Mouse (Mus musculus): ENCODE data around the gene Zfp385a.
A peak's percentile ranks its signal among the peaks of the same experiment; 100 is the strongest.

Zfp385a gene

DNA sequence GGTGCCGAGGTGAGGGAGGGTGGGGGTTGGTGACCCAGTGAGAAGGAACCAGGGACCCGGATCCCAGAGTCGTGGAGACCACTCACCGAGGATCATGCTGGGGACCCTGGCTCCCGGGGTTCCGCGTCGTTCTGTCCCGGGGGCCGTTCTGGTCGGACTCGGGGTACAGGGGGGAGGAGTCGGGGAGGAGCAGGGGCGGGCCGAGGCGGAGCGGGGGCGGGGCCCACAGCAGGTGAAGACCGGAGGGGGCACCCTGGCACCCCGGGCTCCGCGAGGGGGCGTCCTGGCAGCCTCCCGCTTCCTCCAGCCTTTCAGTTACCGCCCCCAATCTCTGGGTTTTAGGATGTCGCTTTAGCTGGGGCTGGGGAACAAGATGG lies at the start of gene Zfp385a:
Gene Zfp385a (minus strand): TSS at position 133 of the 377 bp plus-strand sequence.
- peak; percentile 60 to 83 for DNase-seq (ENCODE audit: low spot score in 2 of 2)

DNA sequence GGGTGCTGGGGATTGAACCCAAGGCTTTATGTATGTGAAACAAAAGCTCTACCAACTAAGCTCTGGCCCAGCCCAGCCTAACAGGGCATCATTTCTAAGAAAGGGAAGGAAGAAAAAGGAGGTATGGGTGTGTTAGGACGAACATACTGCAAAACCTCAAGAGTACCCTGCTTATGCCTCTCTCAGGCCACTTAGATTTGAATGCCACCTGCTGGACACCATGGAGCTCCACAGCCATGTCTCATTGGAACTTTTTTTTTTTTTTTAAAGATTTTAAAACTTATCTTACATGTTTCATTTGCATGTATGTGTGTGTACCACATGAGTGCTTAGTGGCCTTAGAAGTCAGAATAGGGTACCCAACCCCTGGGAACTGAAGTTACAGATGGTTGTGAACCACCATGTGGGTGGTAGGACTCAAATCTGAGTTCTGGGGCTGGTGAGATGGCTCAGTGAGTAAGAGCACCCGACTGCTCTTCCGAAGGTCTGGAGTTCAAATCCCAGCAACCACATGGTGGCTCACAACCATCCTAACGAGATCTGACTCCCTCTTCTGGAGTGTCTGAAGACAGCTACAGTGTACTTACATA lies 48.8 kb upstream of the Zfp385a start:
- no peak for DNase-seq (ENCODE audit: low spot score in 2 of 2)

DNA sequence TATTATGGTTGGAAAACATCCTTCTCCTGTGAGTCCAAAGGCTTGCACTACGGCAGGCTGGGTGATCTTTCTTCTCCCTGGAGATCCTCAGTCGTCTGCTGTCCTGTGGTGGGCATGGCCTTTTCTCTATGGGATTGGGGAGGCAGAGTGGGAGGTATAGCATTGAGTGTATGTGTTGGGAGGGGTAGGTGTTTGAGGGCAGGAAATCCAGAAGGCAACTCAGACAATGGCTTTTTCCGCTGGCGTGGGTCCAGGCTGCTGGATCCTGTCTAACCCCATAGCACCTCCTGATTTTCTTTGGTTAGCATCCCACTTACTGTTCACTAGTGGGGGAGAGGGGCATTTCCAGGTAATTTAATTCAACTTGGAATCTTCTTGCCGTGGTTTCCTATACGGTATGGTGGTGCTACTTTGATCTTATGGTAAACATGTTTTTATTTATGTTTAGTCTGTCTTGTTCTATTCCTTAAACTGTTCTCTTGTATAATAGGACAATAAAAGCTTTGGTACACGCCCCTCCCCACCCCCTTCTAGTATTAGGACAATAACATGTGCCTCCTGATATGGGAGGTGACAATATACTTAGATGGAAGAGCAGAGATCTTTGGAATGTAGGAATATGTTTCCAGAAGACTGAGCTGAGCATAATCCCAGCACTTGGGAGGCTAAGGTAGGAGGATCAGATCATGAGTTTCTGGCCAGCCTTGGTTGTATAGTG lies 44.0 kb upstream of the Zfp385a start:
- no peak for DNase-seq (ENCODE audit: low spot score in 2 of 2)

DNA sequence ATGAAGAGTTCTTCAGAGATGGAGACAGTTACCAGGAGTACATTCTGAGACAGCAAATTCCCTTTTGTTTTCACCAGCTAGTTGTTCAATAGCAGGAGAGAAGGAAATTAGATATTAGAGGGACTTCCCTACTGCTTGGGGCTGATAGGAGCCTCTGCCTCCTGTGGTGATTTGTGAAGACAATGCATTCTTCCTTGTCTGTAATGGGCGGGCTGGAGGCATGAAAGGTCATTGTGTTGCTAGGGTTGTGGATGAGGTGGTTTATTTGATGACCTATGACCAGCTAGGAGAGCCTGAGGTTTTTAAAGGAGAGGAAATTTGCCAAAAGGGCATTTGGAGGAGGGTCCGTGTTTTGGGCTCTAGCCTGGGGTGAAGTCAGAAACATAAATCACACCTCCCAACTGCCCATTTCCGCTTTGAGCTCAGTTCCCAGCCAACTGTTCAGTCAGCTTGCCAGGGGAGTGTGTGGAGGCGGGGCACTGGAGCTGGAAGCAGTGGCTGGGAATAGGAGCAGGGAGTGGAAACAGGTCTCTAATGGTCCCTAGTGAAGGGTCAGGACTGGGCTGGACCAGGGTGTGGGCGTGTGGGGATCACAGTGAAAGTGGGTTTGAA lies 43.0 kb upstream of the Zfp385a start:
- DNase-seq (ENCODE audit: low spot score in 2 of 2), result no peak

DNA sequence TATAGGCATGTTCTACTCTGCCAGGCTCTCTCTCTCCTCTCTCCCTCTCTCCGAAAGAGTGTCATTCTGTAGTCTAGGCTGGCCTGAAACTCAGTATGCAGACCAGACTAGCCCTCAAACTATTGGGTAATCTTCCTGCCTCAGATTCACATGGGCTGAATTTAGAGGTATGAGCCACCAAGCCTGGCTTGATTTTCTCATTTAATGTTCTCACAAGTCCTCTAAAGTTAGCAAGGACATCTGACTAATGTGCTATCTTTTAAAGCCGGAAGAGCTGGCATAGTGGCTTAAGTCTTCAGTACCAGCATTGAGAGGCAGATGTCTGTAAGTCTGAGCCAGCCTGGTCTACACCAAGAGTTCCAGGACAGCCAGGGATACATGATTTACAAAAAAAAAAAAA lies 42.2 kb upstream of the Zfp385a start:
- DNase-seq (ENCODE audit: low spot score in 2 of 2), result no peak

DNA sequence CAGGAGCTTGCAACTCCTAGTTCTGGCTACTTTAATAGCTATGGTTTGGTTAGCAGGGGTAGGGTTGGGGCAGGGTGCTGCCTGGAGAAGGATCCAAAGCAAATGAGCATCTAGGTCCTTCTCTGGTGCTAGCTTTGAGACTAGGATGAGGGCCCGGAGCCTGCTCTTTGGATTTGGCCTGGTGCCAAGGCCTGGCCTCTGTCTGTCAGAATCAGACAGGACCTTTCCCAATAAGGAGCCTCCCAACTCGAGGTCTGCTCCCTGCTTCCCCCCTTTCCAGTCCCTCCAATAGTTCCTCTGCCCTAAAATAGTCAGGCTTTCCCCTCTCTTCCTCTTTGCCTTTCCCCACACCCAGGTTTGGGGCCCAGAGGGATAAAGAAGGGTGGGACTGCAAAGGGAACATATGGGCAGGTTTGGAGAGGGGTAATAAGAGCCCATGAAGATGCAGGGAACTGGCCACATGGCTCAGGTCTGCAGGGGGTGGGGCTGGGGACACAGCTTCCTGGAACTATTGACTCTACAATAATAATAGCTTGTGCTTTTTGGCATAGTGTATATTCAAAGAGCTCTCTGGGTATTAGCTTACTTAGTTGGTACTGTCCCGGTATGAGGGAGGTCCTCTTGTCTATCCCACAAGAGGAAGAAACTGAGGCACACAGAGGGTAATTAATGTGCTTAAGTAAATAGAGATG lies 38.9 kb upstream of the Zfp385a start:
- DNase-seq (ENCODE audit: low spot score in 2 of 2), result no peak

DNA sequence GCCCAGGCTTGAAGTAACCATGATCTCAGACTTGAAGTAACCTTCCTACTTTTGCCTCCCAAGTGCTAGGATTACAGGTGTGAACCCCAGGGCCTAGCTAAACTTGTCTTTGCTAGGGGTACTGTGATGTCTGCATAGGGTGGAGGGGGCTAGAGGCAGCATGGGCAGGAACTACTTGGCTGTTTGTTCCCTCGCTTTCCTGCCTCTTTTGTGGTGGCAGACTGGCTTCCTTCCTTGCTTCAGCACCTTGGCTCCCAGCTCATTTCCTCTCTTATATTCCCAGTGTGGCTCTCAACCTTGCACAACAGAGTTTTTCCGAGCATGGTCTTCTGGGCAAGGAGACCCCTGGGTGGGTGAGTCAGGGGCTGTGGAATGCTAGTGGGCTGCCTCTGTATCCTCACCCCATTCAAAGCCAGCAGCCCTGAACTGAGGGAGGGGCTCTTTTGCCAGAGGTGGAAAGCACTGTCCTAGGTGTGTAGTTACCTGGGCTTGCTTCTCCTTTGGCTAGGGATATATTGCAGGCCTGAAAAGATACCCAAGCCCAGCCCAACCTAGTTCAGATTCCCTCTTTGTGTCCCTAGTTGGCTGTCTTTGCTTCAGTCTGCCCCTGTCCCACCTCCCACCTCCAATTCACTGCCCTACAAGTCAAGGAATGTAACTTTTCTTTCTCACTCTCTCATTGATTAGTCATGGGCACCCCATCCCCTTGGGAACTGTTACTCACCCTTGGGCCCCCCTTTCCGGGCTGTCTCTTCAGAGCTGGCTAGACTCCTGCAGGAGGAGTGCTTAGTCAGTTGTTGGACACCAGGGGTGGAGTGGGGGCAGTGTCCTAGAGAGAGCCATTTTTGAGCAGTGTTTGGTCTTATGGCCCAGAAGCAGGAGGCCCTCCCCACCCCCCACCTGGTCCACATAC lies 38.1 kb upstream of the Zfp385a start:
- no peak for DNase-seq (ENCODE audit: low spot score in 2 of 2)

DNA sequence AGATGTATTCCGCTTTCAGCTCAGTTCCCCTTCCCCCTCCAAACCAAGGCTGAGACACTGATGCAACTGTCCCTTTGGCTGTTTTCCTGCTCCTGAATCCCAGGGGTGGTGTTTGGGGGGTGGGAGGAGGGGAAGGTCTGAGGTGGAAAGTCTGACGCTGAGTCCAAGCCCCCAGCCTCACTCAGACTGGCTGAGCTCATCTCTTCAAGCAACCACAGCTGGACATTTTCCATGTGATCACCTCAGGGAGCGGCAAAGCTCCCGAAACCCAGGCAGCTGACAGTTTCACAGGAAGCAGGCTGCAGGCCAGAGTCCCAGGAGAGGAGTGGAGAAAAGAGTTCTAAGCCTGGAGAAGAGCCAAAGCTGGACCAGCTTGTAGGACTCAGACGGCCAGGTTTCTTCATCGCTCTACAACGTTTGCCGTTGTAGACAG lies 37.0 kb upstream of the Zfp385a start:
- no peak for DNase-seq (ENCODE audit: low spot score in 2 of 2)

DNA sequence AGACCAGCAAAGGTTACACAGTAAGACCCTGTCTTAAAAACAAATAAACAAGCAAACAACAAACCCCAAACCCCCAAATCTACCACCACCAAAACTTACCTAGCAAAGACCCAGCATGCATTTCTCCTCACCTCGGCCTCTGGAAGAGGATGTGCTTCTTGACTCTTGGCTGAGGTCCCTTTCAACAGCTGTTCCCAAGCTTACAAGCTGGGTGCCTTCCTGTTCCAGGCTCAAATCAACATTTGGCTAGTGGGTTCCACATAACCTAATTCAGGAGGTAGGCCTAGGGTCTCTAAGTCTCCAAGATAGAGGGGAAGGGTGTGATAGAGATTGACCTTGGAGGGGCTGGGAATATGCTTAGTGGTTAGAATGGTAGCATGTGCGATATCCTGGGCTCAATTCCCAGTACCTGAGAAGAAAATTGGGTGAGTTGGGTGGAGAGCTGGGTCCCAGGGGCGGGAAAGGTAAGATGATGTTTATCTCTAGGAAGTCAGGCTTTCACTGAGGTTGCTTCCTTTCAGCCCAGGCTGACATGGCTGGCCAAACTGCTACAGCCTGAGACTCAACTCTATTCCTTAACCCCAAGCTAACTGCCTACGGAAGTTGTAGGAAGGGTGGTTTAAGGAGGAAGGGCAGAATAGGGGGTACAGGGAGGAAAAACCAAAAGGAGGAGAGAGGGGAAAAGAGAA lies 35.4 kb upstream of the Zfp385a start:
- no peak for DNase-seq (ENCODE audit: low spot score in 2 of 2)

DNA sequence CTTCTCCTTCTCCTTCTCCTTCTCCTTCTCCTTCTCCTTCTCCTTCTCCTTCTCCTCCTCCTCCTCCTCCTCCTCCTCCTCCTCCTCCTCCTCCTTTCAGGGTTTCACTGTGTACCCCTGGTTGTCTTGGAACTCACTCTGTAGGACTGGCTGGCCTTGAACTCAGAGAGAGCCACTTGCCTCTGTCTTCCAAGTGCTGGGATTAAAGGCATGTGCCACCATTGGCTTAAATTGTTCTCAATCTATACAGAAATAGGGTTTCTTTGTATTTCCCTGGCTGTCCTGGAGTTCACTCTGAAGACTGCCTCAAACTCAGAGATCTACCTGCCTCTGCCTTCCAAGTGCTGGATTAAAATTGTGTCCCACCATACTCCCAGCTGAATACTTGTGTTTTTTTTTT lies 32.6 kb upstream of the Zfp385a start:
- no peak for DNase-seq (ENCODE audit: low spot score in 2 of 2)

DNA sequence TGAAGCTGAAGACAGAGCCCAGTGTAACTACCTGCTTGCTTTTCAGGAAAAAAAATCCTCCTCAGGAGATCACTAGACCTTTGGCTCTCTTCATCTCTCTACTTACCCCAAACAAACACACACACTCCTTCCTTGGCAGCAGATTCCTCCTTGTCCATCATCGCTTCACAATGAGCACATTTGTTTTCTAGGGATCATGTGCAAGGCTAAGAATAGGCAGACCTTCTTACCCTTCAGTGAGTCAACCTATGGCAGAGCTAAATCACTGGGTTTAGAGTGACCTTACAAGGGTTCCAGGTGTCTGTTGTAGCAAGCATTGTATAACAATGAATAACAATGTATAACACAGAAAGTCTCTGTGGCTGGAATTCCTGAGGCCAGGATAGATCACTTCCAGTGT lies 31.8 kb upstream of the Zfp385a start:
- no peak for DNase-seq (ENCODE audit: low spot score in 2 of 2)

DNA sequence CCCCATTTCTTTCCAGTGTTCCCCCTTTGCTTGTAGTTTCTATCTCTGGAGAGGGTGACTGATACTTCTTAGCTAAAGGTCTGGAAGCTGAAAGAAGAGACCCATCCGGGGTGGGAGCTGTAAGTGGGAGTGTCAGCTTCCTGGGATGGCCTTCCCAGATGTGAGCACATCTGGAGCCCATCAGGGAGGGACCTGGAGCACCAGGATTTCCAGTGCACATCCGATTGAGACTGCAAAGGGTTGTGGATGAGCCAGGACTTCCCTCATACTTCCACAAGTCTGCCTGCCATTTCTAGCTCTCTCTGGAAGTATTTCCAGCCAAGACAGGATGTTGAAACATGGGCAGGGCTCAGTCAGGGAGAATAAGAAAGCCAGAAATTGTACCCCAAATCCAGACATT lies 31.3 kb upstream of the Zfp385a start:
- no peak for DNase-seq (ENCODE audit: low spot score in 2 of 2)

DNA sequence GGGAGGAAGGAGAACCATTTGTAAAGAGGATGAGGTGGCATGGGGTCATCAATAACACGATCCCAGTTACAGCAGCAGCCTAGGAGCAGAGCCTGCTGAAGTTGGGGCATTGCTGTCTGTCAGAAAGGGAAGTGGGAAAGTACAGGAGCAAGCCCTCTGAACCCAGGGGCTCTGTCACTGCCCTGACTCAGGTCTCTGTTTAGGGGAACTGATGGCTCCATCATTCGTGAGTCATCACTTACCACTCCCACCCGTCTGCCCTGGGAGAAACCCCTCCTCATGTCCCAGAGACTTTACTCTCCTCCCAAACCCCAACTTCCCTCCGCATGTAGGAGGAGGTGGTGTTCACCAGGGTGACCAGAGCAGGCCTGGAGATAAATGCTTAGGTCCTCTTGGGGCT lies 30.6 kb upstream of the Zfp385a start:
- no peak for DNase-seq (ENCODE audit: low spot score in 2 of 2)

DNA sequence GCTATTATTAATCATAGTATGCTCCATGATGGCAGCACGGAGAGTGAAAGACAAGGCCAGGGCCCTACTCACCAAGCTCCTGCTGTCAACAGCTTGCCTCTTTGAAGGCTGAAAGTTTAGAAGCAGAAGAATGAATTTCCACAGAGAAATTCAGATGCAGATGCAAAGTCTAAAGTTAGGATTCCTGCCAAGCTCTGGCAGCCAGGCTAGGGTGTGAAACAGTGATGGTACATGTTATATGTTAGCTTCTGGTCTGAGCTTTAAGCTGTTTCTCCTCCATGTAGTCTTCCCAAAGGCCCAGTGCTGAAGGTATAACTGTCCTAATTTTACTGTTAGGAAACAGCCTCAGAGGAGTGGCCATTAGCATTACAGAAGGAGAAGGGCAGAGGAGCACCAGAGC lies 29.2 kb upstream of the Zfp385a start:
- DNase-seq (ENCODE audit: low spot score in 2 of 2), result peak in 1 of 2 experiments; percentile 51

DNA sequence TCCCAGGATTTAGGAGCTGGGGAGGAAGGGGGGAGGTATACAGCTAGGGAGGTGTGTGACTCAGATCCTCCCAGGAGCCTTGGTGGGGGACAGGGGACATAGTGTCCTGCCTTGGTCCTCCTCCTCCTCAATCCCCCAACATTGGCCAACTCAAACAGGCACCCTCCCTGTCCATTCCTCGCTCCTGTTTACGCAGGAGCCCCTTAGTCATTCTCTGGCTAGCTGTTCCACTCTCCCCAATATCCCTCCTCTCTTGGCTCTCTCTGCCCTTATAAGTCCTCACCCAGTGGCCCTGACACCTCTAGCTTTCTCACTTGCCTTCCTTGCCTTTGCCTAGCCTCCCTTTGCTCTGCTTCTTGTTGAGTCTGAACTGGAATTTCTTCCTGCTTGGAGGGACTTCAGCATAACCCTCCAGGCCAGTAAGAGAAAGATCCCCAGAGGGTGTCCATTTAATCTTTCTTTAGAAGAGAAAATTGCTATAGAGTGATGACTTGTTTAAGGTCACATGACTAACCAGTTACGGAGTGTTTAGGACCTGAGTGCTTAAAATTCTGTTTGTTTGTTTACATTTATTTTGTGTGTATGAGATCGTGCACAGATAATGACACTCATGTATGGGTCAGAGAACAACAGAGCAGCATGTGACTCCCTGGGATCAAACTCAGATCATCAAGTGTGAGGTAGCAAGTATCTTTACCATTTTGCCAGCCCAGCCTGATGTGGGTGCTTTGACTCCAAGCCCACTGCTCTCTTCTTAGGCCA lies 28.5 kb upstream of the Zfp385a start:
- no peak for DNase-seq (ENCODE audit: low spot score in 2 of 2)

DNA sequence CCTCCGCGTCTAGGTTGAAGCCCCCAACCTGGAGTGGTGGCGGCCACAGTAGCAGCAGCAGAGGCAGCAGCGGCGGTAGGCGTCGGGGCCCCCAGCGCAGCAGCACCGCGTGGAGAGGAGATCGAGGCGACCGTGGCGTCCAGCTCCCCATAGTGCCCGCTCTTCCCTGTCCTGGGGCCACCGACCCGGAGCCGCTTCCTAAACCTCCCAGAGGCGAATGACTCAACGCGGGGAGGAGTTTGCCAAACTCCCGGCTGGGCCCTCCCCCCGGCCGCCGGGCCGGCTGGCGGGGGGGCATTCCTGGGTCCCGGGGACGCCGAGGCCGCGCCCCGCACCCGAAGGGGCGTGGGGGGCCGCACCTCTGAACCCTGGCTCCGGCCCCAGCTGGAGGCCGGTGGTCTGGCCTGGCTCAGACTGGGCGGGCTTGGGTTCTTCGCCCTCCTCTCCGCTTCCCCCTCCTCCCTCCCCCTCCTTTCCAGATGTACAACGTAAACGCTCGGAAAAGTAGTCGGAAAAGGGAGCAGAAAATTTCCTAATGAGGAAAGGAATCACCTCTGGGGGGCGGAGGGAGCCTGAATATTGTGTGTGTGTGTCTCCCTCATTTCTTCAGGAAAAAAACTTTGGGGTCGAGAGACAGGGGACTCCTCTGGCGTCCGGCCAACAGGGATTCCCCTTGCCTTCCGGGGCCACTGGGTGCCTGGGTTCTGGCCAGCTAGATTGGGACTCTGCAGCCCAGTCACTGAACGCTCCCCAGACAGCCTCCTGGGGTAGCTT lies 26.7 kb upstream of the Zfp385a start, which contains the start of gene Itga5:
Gene Itga5 (minus strand): TSS at position 388 of the 774 bp plus-strand sequence.
- no peak for DNase-seq (ENCODE audit: low spot score in 2 of 2)

DNA sequence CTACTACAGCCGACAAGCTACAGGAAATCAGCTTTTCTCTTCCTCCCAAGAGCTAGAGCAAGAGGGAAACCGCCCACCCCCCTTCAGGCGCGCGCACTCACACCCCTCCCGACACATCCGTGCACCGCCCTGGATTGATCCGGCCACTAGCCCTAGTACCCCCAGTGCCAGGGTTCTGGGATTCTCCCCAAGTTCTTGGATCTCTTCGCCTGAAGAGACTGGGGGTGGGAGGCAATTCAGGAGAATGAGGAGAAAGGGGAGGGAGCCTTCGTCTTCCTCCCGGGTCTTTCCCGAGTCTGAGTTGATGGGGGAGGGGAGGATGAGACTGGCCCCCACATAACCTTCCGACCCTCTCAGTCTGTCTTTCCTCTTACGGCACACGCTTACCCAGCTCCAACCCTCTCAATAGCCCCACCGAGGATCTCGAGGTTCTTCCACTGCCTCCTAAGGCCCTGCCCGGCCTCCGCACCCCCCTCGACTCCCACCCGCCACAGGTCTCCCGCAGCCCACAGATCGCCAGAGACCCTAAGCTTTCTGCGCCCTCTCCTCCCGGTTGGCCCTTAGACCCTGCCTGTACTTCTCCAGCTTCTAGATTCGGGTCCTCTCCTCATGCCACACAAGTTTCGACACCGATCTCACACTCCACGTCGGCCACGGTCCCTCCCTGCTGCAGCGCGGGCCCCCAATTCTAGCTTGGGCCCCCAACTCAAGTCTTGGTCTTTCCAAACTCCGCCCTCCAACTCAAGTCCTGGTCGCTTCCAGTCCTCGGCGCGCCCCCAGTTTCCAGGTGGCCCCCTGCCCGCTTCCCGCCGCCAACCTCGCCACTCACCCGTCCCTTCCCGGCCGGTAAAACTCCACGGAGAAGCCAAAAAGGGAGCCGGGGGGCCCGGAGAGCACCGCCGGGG lies 25.8 kb upstream of the Zfp385a start:
- DNase-seq (ENCODE audit: low spot score in 2 of 2), result no peak

DNA sequence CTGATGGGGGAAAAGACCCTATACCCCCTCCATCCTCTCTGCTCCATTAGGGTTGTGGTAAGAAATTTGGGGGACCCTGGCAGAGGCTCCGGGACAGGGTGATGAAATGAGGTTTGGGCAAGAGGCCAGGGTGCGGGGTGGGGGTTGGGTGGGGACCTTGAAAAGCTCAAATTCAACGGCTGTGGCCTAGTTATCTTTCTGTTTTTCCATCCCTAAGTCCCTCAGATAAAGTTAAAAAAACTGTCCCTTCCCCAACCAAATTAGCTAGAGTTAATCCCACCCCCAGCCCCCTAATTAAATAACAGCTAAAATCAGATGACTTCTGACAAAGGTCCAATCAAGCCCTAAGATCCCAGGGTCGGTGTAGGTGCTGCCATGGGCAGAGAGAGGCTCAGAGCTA lies 24.9 kb upstream of the Zfp385a start:
- no peak for DNase-seq (ENCODE audit: low spot score in 2 of 2)
